Mouse (Mus musculus) cortical plate, adult 2 months (tissue): ENCODE measurements around the gene Mgat5.

Experiments used
- CTCF ChIP-seq: fragments of 200-500 bp; IDR thresholded peaks from 2 replicates; pipeline ENCODE4 v1.5.1; 2011; ENCODE audit warnings: mild to moderate bottlenecking, control low read depth, low read length; ENCODE audit not compliant: insufficient read depth; ENCODE audit errors: extremely low read depth
- POLR2A ChIP-seq: fragments of 200-500 bp; IDR thresholded peaks from 2 replicates; pipeline ENCODE4 v1.6.1; 2011; ENCODE audit warnings: mild to moderate bottlenecking, low read length, control low read depth; ENCODE audit not compliant: insufficient read depth; ENCODE audit errors: extremely low read depth

GRCm38 (mm10) chr1:127368513-127368912 is 163.7 kb downstream of the Mgat5 start:
- no peak for TF ChIP-seq CTCF
- no peak for TF ChIP-seq POLR2A
